Mouse (Mus musculus): Measurements from ENCODE around the gene Tbx10. TPM values are rescaled to one million over a fixed set of nuclear protein-coding genes. Genes with fewer than 3 reads are reported as not detected.

Tbx10 gene
- total RNA-seq (2012; rRNA removed) (not detected in 2 replicates), polyA plus RNA-seq (2012; ENCODE audit: insufficient read depth in 1 of 2, insufficient read length in 2 of 2, low read depth in 1 of 2, low replicate concordance in 2 of 2, missing spikeins in 1 of 2) (not detected)

DNA sequence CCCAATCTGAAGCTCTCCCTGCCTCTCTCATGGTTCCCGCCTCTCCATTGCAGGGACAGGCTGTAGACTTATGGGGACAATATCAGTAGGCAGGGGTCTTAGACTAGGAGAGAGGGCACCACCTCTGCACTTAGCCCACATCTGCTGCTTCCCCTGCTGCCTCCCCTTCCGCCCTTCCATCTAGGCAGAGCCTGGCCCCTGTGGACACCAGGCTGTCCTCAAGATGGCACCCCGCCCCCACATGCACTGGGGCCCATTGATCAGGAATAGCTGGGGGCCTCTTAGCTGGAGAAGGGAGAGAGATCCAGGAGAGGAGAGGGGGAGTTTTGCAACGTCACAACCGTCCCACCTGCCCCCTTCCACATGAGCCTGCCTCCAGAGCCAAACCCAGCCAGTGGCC is at the start of gene Tbx10:
TSS of gene Tbx10 (plus strand) at position 337 of the 400 bp plus-strand sequence.
- Histone ChIP-seq H3K9ac (ENCODE audit: control insufficient read depth, low read depth, low read length, poor library complexity, severe bottlenecking) (no peak within 1 kb of the TSS), H3K27ac (ENCODE audit: control insufficient read depth, low read depth, low read length) (no peak within 1 kb of the TSS), H3K9me3 (replicated peaks; ENCODE audit: insufficient read depth, low read length) (no peaks in the 10 kb centered on the region), H3K36me3 (ENCODE audit: control insufficient read depth in 1 of 2, insufficient read depth in 2 of 2, low read length in 2 of 2) (no peaks in the 10 kb centered on the region), H3K4me1 (ENCODE audit: control insufficient read depth in 1 of 2, insufficient read depth in 2 of 2, low read length in 2 of 2) (no peaks in the 10 kb centered on the region), H3K27me3 (ENCODE audit: control insufficient read depth in 1 of 2, insufficient read depth in 2 of 2, low read length in 2 of 2) (peaks cover 3 to 8% of the 10 kb centered on the region in 2 experiments), H3K4me3 (ENCODE audit: control insufficient read depth in 1 of 2, insufficient read depth in 1 of 2, low read depth in 2 of 2, low read length in 2 of 2) (no peak within 1 kb of the TSS), H3K79me2 (ENCODE audit: control insufficient read depth, insufficient read depth, low read length, poor library complexity) (no peaks in the 10 kb centered on the region)
- DNase-seq (ENCODE audit: low read depth, low spot score): no peak
- TF ChIP-seq GATA1 (IDR thresholded peaks at IDR 0.05; ENCODE audit: low read depth, low read length) (no peak), RAD21 (IDR thresholded peaks at IDR 0.05; ENCODE audit: low read depth, low read length) (no peak), MEF2A (IDR thresholded peaks at IDR 0.05; ENCODE audit: extremely low read depth, insufficient replicate concordance, low read depth, low read length, poor library complexity, severe bottlenecking) (no peak), TBP (IDR thresholded peaks at IDR 0.05; ENCODE audit: low read depth, low read length) (no peak), POLR2AphosphoS5 (IDR thresholded peaks at IDR 0.05; ENCODE audit: borderline replicate concordance, low read depth, low read length) (no peak), ELF1 (IDR thresholded peaks at IDR 0.05; ENCODE audit: low read depth, low read length) (no peak), SMC3 (IDR thresholded peaks at IDR 0.05; ENCODE audit: low read depth, low read length) (no peak), CTCF (IDR thresholded peaks at IDR 0.05 in 2 of 3, conservative IDR thresholded peaks at IDR 0.05 in 1 of 3; ENCODE audit: control insufficient read depth in 1 of 3, insufficient read depth in 1 of 3, low read depth in 2 of 3, low read length in 3 of 3, poor library complexity in 1 of 3, severe bottlenecking in 1 of 3) (no peak), MAX (IDR thresholded peaks at IDR 0.05; ENCODE audit: low read length) (no peak)

- H3K4me3 ChIP-seq (ENCODE audit: control insufficient read depth in 1 of 2, insufficient read depth in 1 of 2, low read depth in 2 of 2, low read length in 2 of 2): peak overlapping the region; percentile 54 to 76
- peak; percentile 84 for DNase-seq (ENCODE audit: low read depth, low spot score)
- peaks cover 0 to 4% of the 10 kb centered on the region in 2 experiments; a peak in 2 of 4 replicates for H3K36me3 ChIP-seq (ENCODE audit: control insufficient read depth in 1 of 2, insufficient read depth in 2 of 2, low read length in 2 of 2)
Observed at GRCm38 (mm10) chr19:3942986-3943735, 49.4 kb upstream of the Tbx10 start.

More at GRCm38 (mm10) chr19:3942986-3943735, 49.4 kb upstream of the Tbx10 start:
- no peak for TF ChIP-seq POLR2AphosphoS5 (IDR thresholded peaks at IDR 0.05; ENCODE audit: borderline replicate concordance, low read depth, low read length)
- TF ChIP-seq NRF1 (IDR thresholded peaks at IDR 0.05; ENCODE audit: insufficient read depth, low read depth, low read length, poor library complexity, severe bottlenecking): 0 out of 2 replicates have a peak, but pooled peaks have one; percentile 28
- TF ChIP-seq POLR2A (IDR thresholded peaks at IDR 0.05; ENCODE audit: control insufficient read depth in 1 of 2, insufficient read depth in 1 of 2, low read depth in 1 of 2, low read length in 2 of 2, poor library complexity in 1 of 2): peak in 1 of 2 experiments; percentile 30; a peak in 1 of 4 replicates
- no peak for TF ChIP-seq MAFK (IDR thresholded peaks at IDR 0.05; ENCODE audit: borderline replicate concordance, low read depth, low read length)
- peak; percentile 51; the same call in 1 of the 2 replicates for TF ChIP-seq MYC (IDR thresholded peaks at IDR 0.05; ENCODE audit: low read depth, low read length)
- TF ChIP-seq MAX (IDR thresholded peaks at IDR 0.05; ENCODE audit: low read length): peak; percentile 74; the same call in 1 of the 2 replicates
- peak; percentile 33 for TF ChIP-seq SMC3 (IDR thresholded peaks at IDR 0.05; ENCODE audit: low read depth, low read length)
- TF ChIP-seq MXI1 (IDR thresholded peaks at IDR 0.05; ENCODE audit: low read depth, low read length): peak; percentile 87
- TF ChIP-seq BHLHE40 (IDR thresholded peaks at IDR 0.05; ENCODE audit: borderline replicate concordance, low read depth, low read length): peak; percentile 26; the same call in 1 of the 2 replicates
- no peaks in the 10 kb centered on the region for H3K9me3 ChIP-seq (replicated peaks; ENCODE audit: insufficient read depth, low read length)
- no peaks in the 10 kb centered on the region for H3K79me2 ChIP-seq (ENCODE audit: control insufficient read depth, insufficient read depth, low read length, poor library complexity)
- peak overlapping the region; percentile 33 for H3K9ac ChIP-seq (ENCODE audit: control insufficient read depth, low read depth, low read length, poor library complexity, severe bottlenecking)
- no peak overlapping the region for H3K27ac ChIP-seq (ENCODE audit: control insufficient read depth, low read depth, low read length)
- H3K27me3 ChIP-seq (ENCODE audit: control insufficient read depth in 1 of 2, insufficient read depth in 2 of 2, low read length in 2 of 2): no peaks in the 10 kb centered on the region
- H3K4me1 ChIP-seq (ENCODE audit: control insufficient read depth in 1 of 2, insufficient read depth in 2 of 2, low read length in 2 of 2): no peaks in the 10 kb centered on the region

Data from MEL (cell line).